Mouse (Mus musculus): ENCODE measurements around the gene Galnt4.

Gene Galnt4

GRCm38 (mm10) chr10:99107964-99108363 lies at the start of gene Galnt4:
Galnt4 (plus strand) TSS chr10:99108159.
- DNase-seq, result peak; percentile 86

DNA sequence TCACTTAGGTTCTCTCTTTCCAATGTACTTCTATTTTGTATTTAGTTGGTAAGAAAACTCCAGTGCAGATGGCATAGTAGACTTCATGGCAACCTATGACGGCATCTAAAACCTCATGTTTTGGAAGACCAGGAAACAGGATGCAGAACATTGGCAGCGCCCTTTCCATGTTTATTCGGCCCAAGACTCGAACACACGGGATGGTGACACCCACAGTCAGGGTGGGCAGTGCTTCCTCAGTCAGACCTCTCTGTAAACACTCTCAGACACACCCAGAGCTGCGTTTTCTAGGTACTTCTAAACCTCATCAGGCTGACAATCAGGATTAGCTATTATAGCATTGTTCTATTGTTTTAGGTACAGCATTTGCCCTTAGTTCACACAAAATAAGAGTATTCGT lies 47.4 kb upstream of the Galnt4 start:
- DNase-seq, result no peak

GRCm38 (mm10) chr10:99061418-99061817 lies 46.5 kb upstream of the Galnt4 start:
- DNase-seq, result no peak

DNA sequence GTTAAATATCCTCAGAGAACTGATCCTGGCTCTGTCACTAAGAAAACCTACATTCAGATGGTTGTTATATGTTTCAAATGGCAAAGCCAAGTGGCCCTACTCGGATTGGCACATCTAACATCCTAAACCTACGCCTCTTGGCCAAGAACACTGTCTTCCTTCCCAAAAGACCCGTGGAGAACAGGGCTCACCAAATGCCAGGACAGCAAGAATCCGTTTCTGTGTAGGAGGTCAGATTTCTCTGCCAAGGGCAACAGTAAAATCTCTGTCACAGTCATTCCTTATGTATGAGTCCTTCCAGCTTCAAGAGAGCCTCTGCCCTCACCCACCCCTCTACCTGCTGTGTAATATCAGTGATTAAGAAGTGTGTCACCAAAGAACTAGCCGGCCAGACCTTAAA lies 45.4 kb upstream of the Galnt4 start:
- DNase-seq, result no peak

- DNase-seq, result no peak
These were observed 31.7 kb upstream of the Galnt4 start for GRCm38 (mm10) chr10:99076113-99076895.

GRCm38 (mm10) chr10:99078621-99079020 lies 29.3 kb upstream of the Galnt4 start:
- no peak for DNase-seq

DNA sequence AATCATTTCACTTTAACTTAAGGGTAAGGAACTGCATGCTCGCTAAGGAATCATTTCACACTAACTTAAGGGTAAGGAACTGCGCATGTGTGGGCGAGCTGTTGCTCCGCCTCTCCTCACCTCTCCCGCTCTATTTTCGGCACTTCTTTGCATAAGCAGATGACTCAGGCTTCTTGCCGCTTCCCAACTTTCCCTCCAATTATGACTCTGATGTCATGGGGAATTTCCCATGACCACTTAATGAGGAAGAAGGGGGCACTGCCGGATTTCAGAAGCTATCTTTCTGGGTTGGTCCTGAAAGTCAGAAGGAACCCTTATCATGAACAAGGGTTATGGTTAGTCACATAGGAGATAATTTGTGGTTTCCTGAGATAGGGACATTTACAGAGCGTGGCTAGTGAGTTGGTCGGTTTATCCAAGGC lies 26.4 kb upstream of the Galnt4 start:
- no peak for DNase-seq

- DNase-seq, result peak; percentile 50
These were observed 24.4 kb upstream of the Galnt4 start for GRCm38 (mm10) chr10:99083431-99084003.

- peak; percentile 88 for DNase-seq
These were observed 23.3 kb upstream of the Galnt4 start for GRCm38 (mm10) chr10:99084397-99085239.

GRCm38 (mm10) chr10:99085240-99085587 lies 22.7 kb upstream of the Galnt4 start:
- DNase-seq, result no peak

DNA sequence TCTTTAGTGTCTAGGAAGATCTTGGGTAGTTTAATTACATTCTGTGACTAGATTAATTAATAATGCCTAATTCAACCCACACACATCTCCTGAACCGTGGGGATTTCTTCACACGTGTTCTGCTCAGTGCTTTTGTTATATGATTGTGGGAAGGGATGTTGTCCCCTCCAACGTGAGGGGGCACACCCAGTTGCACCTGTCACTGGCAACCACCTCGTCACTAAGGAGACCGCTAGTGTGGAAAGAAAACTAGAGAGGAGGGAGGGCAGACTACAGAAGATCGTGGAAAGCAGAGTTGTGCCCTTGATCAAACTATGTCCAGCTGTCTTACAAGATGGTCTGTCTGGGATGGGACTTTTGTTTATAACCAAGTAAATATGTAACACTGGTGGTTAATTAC lies 21.9 kb upstream of the Galnt4 start:
- DNase-seq, result no peak

DNA sequence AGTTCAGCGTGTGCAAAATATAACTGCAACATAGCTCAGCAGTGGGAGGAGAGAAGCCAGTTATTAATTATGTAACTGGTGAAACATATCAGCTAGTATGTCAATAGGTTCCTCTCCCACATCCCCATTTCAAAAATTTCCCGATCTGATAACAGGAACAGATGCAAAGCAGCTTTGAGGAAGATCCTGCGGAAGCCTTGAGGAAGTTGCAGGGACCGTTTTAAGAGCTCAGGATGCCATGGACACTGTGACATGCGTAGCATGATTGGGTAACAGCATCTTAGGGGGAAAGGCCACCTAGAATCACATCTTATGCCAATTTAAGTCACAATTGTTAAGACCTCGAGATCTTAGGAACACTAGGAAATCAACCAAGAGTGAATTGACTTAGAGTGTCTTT lies 18.1 kb upstream of the Galnt4 start:
- DNase-seq, result no peak

GRCm38 (mm10) chr10:99093364-99093763 lies 14.6 kb upstream of the Galnt4 start:
- DNase-seq, result no peak

- no peak for DNase-seq
These were observed 12.8 kb upstream of the Galnt4 start for GRCm38 (mm10) chr10:99095114-99095513.

DNA sequence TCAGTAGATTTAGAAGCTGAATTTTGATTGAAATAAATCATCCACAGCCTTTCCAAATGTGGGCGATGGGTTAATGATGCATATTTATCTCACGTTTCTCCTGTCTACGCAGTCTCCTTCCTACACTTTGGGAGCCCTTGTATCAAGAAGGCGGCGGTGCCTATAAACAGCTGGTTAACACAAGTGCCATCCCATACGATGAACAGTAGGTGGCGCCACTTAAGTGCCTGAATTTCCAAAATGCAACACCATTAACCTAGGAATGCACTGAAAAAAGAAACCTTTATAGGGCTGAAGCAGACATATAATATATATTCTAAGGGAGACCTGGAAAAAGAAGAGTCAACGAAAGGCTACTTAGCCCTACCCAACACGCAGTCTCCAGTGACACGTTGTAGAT lies 10.6 kb upstream of the Galnt4 start:
- peak; percentile 46 for DNase-seq

DNA sequence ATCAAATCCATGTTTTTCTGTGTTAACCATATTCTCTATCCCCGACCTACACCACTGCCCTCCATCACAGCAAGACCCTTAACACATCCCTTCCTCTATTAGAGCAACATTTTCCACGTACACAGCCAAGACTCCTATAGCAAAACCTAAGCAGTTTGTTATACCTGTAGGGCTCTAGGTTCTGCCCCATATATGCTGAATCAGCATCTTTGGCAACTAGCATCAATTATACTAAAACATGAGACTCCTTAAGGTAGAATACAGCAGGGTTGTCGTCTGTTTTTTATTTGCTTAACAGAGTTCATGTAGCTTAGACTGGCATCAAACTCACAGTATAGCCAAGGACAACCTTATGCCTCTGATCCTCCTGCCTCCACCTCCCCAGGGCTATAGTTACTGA lies 2.4 kb upstream of the Galnt4 start:
- no peak for DNase-seq

DNA sequence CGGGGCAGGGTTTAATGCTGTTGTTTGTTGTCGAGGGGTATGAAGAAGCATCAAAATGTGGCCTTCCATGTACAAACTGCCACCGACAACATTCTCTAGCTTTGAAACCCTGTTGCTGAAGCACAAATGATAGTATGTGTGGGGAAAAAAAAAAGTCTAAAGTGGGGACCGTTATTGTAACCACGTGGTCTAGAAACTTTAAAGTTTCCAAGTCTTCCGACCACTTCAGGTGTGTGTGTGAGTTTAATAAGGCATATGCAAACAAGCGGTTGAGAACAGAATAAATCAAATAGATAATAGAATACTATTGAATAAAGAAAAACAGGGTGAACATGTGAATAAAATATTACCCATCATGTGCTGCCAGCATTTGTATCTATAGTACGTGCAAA lies 1.7 kb upstream of the Galnt4 start:
- DNase-seq, result no peak

GRCm38 (mm10) chr10:99106703-99107631 lies 992 bp upstream of the Galnt4 start, which contains the start of gene Poc1b:
Poc1b (plus strand) TSS chr10:99107036.
- DNase-seq, result peak; percentile 93

DNA sequence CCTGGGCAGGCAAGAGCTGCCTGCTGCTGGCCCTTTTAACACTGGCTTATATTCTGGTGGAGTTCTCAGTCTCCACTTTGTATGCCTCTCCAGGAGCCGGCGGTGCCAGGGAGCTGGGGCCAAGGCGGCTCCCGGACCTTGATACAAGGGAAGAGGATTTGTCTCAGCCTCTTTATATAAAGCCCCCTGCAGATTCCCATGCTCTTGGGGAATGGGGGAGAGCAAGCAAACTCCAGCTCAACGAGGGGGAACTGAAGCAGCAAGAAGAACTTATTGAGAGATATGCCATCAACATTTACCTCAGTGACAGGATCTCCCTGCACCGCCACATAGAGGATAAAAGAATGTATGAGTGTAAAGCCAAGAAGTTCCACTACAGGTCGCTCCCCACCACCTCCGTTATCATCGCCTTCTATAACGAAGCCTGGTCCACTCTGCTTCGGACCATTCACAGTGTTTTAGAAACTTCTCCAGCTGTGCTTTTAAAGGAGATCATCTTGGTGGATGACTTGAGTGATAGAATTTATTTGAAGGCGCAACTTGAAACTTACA lies 548 bp downstream of the Galnt4 start:
- no peak for DNase-seq

DNA sequence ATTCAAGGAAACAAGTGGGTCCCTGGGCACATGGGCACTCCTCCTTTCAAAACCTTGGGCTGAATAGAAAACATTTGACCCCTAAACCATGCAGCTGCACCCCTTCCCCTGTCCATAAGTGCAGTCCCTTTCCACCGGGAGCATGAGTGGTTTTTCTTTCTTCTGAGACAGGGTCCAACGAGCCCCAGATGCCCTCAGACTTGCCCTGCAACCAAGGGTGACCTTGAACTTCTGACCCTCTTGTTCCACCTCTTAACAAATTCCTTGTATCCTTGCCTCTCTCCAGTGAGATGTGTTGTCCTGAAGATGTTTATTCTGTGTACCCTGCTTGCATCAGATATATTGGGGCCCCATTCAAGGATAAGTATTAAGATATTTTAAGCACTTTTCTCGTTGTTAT lies 5.6 kb downstream of the Galnt4 start:
- no peak for DNase-seq

DNA sequence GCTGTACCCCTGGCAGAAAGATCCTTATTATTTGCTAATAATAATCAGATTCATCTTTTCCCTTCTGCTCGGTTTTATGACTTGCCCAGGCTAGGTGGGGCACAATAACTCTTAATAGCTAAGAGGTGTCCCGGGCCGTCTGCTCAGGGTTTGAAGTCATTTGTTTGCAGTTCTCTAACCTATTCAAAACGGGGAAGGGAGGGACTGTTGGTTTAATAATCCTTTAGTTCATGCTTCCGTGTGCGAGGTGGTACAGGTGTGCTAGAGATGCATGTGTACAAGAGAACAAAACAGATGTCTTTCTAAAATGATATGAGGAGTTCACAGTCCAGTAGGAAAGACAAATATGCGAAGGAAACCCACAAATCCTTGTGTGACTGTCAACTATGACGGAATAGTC lies 6.3 kb downstream of the Galnt4 start:
- DNase-seq, result no peak

Data from kidney, postnatal 14 days (tissue).